Mouse (Mus musculus) CH12.LX (cell line): ENCODE results near the gene Cdh4.

ENCODE experiments used
- CHD2 ChIP-seq: IDR thresholded peaks from 2 replicates; pipeline ENCODE4 v1.6.1; 2011; ENCODE audit warnings: low read length, improper control_type of control experiment
- CTCF ChIP-seq, 2 experiments: IDR thresholded peaks in 1 of 2; conservative IDR thresholded peaks in 1 of 2; 2 replicates each; pipeline ENCODE4 v1.5.1; 2011 to 2012; ENCODE audit warnings: low read depth in 2 of 2, low read length in 2 of 2, improper control_type of control experiment in 1 of 2, inconsistent platforms in 1 of 2, mild to moderate bottlenecking in 1 of 2, moderate library complexity in 1 of 2
- EP300 ChIP-seq: IDR thresholded peaks from 2 replicates; pipeline ENCODE4 v1.6.1; 2011; ENCODE audit warnings: low read length, improper control_type of control experiment
- JUND ChIP-seq: conservative IDR thresholded peaks from 2 replicates; pipeline ENCODE4 v1.6.1; 2011; ENCODE audit warnings: low read depth, low read length, improper control_type of control experiment
- MYC ChIP-seq: IDR thresholded peaks from 2 replicates; pipeline ENCODE4 v1.6.1; 2011; ENCODE audit warnings: low read depth, mild to moderate bottlenecking, improper control_type of control experiment, low read length
- POLR2A ChIP-seq: IDR thresholded peaks from 2 replicates; pipeline ENCODE4 v1.6.1; 2011; ENCODE audit warnings: low read depth, mild to moderate bottlenecking, improper control_type of control experiment, low read length
- POLR2AphosphoS2 ChIP-seq: IDR thresholded peaks from 2 replicates; pipeline ENCODE4 v1.6.1; 2011; ENCODE audit warnings: low read depth, low read length, improper control_type of control experiment
- TCF12 ChIP-seq: IDR thresholded peaks from 2 replicates; pipeline ENCODE4 v1.6.1; 2014; ENCODE audit warnings: low read depth, mild to moderate bottlenecking, inconsistent platforms, low read length, improper control_type of control experiment
- UBTF ChIP-seq: IDR thresholded peaks from 2 replicates; pipeline ENCODE4 v1.6.1; 2012; ENCODE audit warnings: low read depth, mild to moderate bottlenecking, inconsistent platforms, low read length, improper control_type of control experiment, moderate library complexity
- USF1 ChIP-seq: IDR thresholded peaks from 2 replicates; pipeline ENCODE4 v1.6.1; 2014; ENCODE audit warnings: low read depth, mild to moderate bottlenecking, inconsistent platforms, low read length, improper control_type of control experiment
- ZC3H11A ChIP-seq: IDR thresholded peaks from 2 replicates; pipeline ENCODE4 v1.6.1; 2012; ENCODE audit warnings: low read depth, mild to moderate bottlenecking, inconsistent platforms, low read length, improper control_type of control experiment
- ZKSCAN1 ChIP-seq: IDR thresholded peaks from 2 replicates; pipeline ENCODE4 v1.6.1; 2012; ENCODE audit warnings: low read depth, inconsistent platforms, low read length, improper control_type of control experiment, borderline replicate concordance
- ZNF384 ChIP-seq: IDR thresholded peaks from 2 replicates; pipeline ENCODE4 v1.6.1; 2012; ENCODE audit warnings: low read depth, low read length, improper control_type of control experiment, inconsistent platforms

GRCm38 (mm10) chr2:179824776-179825326 is 382.6 kb downstream of the Cdh4 start:
- TF ChIP-seq ZNF384 (no peak), MYC (no peak), ZC3H11A (no peak), POLR2A (no peak), CTCF (conservative IDR thresholded peaks at IDR 0.05 in 1 of 2, IDR thresholded peaks at IDR 0.05 in 1 of 2; ENCODE audit: low read depth in 2 of 2, low read length in 2 of 2) (no peak), EP300 (no peak), JUND (no peak), USF1 (no peak), UBTF (no peak), POLR2AphosphoS2 (no peak), TCF12 (no peak), CHD2 (no peak), ZKSCAN1 (no peak)
